23 mouse cellular contexts compared by ENCODE assay signal in the genomic region with DNA sequence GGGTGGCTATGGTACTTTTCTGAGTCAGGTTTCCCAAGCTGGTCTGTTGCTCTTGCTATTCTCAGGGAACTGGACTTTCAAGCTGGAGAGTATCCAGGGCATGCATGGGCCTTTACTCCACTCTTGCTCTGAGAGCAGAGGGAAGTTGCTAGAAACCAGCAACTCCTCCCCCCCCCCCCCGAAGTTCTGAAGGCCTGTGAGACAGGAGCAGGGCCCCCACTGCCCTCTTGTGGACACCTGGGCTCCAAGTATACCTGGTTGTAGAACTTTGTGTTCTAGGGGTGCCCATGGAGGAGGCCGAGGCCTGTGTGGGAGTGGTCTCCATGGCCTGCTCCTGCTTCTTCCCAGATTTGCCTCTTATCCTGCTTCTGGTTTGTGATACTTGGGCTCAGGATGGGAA.
A peak's percentile ranks its signal among the peaks of the same experiment; 100 is the strongest.
DNase-seq lines count a peak whose midpoint lies in the region; ATAC-seq and TF ChIP-seq lines count a peak whose summit lies in the region.
"Had no signal": no experiment of that assay in that cellular context is flagged by ENCODE, and none has a peak within 500 bp of the region (broad histone marks: within the 10 kb centered on the region; RNA-seq: fewer than 3 reads in every experiment).

No protein-coding gene starts in this region.

- no peaks in the 10 kb centered on the region for H3K9me3 ChIP-seq in lung, postnatal 0 days (ENCODE audit: low read length)
- H3K9me3 ChIP-seq: embryonic facial prominence, embryonic 13.5 days; forebrain, embryonic 13.5 days; hindbrain, embryonic 12.5 days; kidney, embryonic 15.5 days; midbrain, embryonic 15.5 days; neural tube, embryonic 13.5 days had no signal

- TF ChIP-seq EP300 in lung, postnatal 0 days (IDR thresholded peaks at IDR 0.05) = no peak

- DNase-seq in lung, postnatal 25 days (ENCODE audit: low spot score) = peak; percentile 7
- no peak for DNase-seq in lung, postnatal 0 days (ENCODE audit: low spot score)
- DNase-seq in A20 (ENCODE audit: low read depth, low spot score) = peak; percentile 84
- peak; percentile 8 for DNase-seq in adipocyte (ENCODE audit: low spot score)
- DNase-seq in spleen, postnatal 36 days (ENCODE audit: low spot score in 2 of 2) = peak; percentile 78 to 81
- DNase-seq in right cerebral cortex, postnatal 25 days = no peak
- DNase-seq in layer of hippocampus, adult 8-10 months (ENCODE audit: low spot score in 2 of 2) = no peak
- no peak for DNase-seq in gastrocnemius, adult 18-20 months (ENCODE audit: low spot score)
- DNase-seq: adrenal gland, postnatal 14 days; cerebellum, adult 8-10 months; cerebellum, postnatal 36 days; embryo, embryonic 11 days; gastrocnemius, adult 2 months; kidney, adult 11 months; lung, postnatal 4 days had no signal

- no peak overlapping the region for H3K4me2 ChIP-seq in lung, postnatal 0 days (replicated peaks; ENCODE audit: low read depth, low read length)
- H3K4me2 ChIP-seq: embryonic facial prominence, embryonic 13.5 days; forebrain, embryonic 13.5 days; hindbrain, embryonic 12.5 days; kidney, embryonic 15.5 days; midbrain, embryonic 15.5 days; neural tube, embryonic 13.5 days had no signal

- TF ChIP-seq CTCF in lung, postnatal 0 days (IDR thresholded peaks at IDR 0.05) = no peak

- H3K4me1 ChIP-seq in lung, postnatal 0 days (ENCODE audit: insufficient read depth, low read depth, low read length) = no peaks in the 10 kb centered on the region
- H3K4me1 ChIP-seq: embryonic facial prominence, embryonic 13.5 days; forebrain, embryonic 13.5 days; hindbrain, embryonic 12.5 days; kidney, embryonic 15.5 days; midbrain, embryonic 15.5 days; neural tube, embryonic 13.5 days had no signal

- no peaks in the 10 kb centered on the region for H3K36me3 ChIP-seq in lung, postnatal 0 days (ENCODE audit: insufficient read depth, low read length)
- H3K36me3 ChIP-seq: embryonic facial prominence, embryonic 13.5 days; hindbrain, embryonic 12.5 days; kidney, embryonic 15.5 days; midbrain, embryonic 15.5 days; neural tube, embryonic 13.5 days had no signal

- H3K27ac ChIP-seq in lung, postnatal 0 days (ENCODE audit: low read length) = no peak overlapping the region
- H3K27ac ChIP-seq: embryonic facial prominence, embryonic 13.5 days; forebrain, embryonic 13.5 days; gastrocnemius, adult 2 months; hindbrain, embryonic 12.5 days; kidney, embryonic 15.5 days; midbrain, embryonic 15.5 days; neural tube, embryonic 13.5 days had no signal

- no peak overlapping the region for H3K4me3 ChIP-seq in lung, postnatal 0 days (ENCODE audit: low read depth, low read length)
- H3K4me3 ChIP-seq: embryonic facial prominence, embryonic 13.5 days; erythroblast, embryonic 14.5 days; forebrain, embryonic 13.5 days; gastrocnemius, adult 2 months; hindbrain, embryonic 12.5 days; kidney, embryonic 15.5 days; midbrain, embryonic 15.5 days; myocyte; neural tube, embryonic 13.5 days had no signal

- no peak for ATAC-seq in lung, postnatal 0 days
- ATAC-seq: forebrain, embryonic 13.5 days; midbrain, embryonic 15.5 days had no signal

- 46% methylated on average over 2 of the region's 2 CpGs for WGBS in lung, postnatal 0 days

- no peak overlapping the region for H3K9ac ChIP-seq in lung, postnatal 0 days (replicated peaks; ENCODE audit: low read depth)
- H3K9ac ChIP-seq: embryonic facial prominence, embryonic 13.5 days; forebrain, embryonic 13.5 days; hindbrain, embryonic 12.5 days; kidney, embryonic 15.5 days; midbrain, embryonic 15.5 days; neural tube, embryonic 13.5 days had no signal

- no peaks in the 10 kb centered on the region for H3K27me3 ChIP-seq in lung, postnatal 0 days (replicated peaks; ENCODE audit: insufficient read depth, low read length)
- H3K27me3 ChIP-seq: embryonic facial prominence, embryonic 13.5 days; forebrain, embryonic 13.5 days; hindbrain, embryonic 12.5 days; kidney, embryonic 15.5 days; midbrain, embryonic 15.5 days; neural tube, embryonic 13.5 days had no signal

Comparison
In these comparisons a context has a peak if more than half of its experiments do, and no peak if none do; other contexts are left out.
1. DNase-seq: peak in lung, postnatal 25 days (single experiment), A20 (single experiment), adipocyte (single experiment) and spleen, postnatal 36 days (2 of 2); none in lung, postnatal 0 days (single experiment), right cerebral cortex, postnatal 25 days (single experiment), layer of hippocampus, adult 8-10 months (0 of 2) and gastrocnemius, adult 18-20 months (single experiment).